Mouse (Mus musculus) thymus, postnatal 10 days (tissue): ENCODE data around the gene Slmap.

ENCODE experiments used
- DNase-seq, 2 experiments: peaks; one replicate each; pipeline ENCODE4 v3.0.0; 2021; ENCODE audit warnings: low spot score in 2 of 2

The Slmap gene

GRCm38 (mm10) chr14:26476391-26476790 lies 58.3 kb downstream of the Slmap start:
- no peak for DNase-seq

GRCm38 (mm10) chr14:26467974-26468373 lies 66.8 kb downstream of the Slmap start:
- DNase-seq = no peak

DNA sequence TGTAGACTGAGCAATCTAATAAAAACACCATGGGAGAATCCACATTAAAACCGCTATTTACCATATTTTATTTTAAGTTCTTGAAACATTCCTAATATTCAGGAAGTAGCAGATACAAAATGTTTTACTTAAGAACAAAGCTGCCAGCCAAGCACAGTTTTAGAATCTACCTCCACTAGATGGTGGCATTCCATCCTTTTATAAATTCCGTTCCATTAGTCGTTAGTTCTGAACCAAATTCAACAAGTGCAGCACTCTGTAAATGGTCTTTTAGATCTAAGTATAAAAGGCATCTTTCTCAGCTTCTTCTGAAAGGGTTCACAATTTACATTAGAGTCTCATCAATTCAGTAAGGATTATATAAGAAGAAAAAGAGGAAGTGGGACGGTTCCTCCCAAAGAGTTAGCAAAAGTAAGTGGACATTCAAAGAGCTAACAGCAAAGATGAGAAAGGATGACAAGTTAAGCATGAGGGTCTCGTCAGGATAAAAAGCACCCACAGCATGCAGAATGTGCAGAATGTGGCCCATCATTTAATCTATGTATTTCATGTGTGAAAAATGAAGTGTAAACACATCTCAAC lies 68.1 kb downstream of the Slmap start:
- no peak for DNase-seq

GRCm38 (mm10) chr14:26465898-26466297 lies 68.8 kb downstream of the Slmap start:
- no peak for DNase-seq

GRCm38 (mm10) chr14:26459516-26459915 lies 75.2 kb downstream of the Slmap start:
- peak in 1 of 2 experiments; percentile 5 for DNase-seq

DNA sequence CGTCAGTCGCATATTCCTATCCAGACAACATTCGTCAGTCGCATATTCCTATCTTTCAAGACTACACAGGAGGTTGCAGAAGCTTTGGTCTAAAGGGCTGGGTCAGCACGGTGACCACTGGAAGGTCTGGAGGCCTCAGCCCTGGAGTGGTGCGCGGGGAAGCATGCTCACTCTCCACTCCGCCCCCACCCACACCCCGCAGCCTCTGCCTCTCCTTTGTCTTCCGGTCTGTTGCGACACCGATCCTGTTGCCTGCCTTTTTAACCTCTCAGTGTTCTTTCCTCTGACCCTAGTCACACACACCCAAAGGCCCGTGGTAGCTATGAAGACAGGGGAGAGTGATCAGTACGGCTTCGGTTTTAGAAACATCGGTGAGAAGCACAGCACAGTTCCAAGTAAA lies 79.9 kb downstream of the Slmap start:
- DNase-seq = no peak

DNA sequence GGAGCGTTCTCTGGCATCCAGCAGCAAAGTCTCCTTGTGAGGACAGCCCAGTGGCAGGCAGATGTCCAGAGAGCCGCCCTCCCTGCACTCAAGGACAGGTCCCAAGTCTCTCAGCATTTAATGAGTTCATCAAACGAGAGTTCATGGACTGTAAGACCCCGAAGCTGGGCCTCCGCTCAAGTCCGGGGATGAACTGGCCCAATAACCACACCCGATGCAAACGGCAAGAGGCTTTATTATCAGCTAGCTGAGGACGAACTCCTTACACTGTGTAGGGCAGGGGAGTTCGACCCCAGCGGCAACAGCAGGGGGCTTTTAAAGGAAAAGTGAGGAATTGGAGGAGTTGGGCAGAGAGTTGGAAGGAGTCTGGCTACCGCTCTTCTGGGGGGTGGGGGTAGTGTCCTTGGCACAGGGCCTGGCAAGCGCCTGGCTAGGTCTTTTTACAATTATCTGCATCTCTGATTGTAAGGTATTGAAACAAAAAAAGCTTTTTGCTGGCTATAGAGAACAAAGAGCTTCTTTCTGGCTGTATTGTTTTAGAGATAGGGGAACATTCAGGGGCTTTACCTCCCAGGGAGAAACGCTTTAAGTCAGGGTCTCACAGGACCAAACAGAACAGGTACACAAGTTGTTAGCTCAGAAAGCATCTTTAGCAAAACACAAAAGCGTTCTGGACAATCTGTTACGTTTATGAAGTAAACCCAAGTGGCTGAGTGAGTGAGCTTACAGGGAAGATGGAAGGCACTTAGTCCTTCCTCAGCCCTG lies 84.5 kb downstream of the Slmap start:
- no peak for DNase-seq

DNA sequence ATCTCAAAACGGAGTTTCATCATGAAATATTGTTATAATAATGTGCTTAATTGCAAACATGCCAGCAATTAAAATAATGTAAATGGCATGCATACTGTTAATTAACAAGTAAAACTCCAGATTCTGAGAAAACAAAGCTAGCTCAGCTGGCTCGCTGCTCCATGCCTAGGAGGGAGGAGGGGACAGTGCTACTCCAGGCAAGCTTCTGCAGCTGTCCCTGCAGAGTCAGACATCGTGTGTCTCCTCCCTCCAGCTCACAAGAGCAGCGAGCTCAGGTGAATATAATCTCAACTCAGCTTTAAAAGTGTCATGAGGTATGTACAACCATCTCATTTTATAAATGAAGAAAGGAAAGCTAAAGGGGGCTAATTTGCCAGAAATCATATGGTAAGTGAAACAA lies 86.2 kb downstream of the Slmap start:
- DNase-seq = no peak

DNA sequence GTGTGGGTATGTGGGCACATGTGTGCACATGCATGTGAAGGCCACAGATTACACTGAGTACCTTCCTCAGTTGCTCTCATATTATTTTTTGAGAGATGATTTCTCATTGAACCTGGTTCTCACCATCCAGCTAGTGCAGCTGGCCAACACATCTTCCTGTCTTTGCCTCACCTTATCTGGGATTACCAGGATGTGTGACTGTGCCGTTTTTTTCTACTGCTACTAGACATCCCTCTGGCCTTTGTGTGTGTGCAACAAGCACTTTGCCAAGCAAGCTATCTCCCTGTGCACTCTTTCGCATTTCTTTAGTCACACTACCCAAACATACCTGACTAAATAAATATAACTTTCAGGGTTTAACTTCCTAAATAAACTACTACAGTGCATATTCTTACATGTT lies 87.5 kb downstream of the Slmap start:
- DNase-seq = no peak

GRCm38 (mm10) chr14:26446538-26446937 lies 88.2 kb downstream of the Slmap start:
- DNase-seq = no peak

DNA sequence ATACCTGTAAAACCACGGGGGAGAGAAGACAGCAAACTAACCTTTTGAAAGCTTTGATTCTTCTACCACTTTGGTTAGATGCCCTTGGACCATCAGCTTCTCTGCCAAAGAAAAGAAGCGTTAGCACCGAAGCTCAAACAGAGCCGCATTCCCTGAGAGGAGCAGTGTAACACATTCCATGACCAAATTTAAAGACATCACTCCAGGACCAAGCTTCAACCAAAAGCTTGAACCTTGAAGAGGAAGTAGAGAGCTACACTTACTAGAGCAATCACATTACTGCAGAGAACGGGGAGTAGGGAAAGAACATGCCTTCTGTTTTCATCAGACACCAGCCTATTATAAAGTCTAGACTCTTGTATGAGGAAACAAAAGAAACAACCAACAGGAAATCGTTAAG lies 92.2 kb downstream of the Slmap start:
- no peak for DNase-seq

DNA sequence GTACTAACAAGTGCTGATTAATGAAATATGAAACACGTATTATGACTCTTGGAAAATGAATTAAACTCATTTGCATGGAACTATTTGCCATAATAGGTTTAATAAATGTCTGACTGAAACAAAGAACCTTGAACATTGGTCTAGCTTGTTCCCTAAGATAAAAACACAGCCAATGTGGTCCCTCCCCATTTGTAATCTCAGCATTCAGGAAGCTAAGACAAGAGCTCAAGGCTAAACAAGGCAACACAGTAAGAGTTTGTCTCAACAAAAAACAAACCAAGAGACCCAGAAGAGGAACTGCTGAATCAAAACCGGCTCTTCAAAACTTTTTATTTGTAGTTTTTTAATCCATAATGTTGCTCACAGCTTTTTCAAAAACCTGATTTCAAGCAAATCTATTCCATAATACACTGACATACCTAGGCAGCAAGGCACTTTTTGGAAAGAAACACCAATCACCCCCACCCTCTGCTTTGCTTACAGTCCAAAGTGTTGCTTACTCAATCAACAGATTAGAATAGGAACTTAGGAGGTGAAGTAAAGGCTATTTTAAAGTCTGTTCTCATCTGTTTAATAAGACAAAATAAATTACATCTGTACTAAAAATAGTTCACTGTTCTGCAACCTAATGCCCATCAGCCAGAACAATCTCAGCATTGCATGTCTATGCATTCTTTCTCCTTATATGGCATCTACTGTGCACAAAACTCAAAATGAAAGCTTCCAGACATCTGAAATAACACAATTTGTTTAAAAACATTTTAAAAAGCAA lies 93.5 kb downstream of the Slmap start:
- no peak for DNase-seq

DNA sequence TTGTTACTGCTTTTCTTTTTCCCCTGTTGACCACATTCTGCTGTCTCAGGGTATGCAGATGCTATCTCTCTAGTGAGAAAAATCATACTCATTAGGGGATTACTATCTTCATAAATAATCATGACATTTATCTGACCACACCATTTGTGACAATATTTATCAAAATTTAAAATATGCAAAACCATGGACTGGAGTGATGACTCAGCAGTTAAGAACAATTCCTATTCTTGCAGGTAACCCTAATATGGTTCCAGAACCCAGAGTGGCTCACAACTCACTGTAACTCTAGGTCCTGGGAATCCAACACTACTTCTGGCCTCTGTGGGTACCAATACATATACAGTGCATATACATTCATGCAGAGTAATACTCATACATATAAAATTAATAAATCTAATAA lies 94.7 kb downstream of the Slmap start:
- no peak for DNase-seq

- DNase-seq = no peak
Observed at GRCm38 (mm10) chr14:26437771-26438170, 97.0 kb downstream of the Slmap start.

DNA sequence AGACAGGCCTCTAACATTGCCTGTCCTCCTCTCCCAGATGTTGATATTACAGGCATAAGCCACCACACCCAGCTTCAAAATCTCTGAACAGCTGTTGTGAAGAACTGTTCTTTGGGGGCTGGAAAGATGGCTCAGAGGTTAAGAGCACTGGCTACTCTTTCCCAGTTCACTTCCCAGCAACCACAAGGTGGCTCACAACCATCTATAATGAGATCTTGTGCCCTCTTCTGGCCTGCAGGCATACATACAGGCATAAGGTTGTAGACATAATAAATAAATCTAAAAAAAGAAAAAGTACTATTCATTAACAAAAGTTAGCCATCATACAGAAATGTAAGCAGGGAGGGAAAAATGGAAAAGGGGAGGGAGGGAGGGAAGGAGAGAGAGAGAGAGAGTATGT lies 98.4 kb downstream of the Slmap start:
- no peak for DNase-seq

GRCm38 (mm10) chr14:26432320-26432719 lies 102.4 kb downstream of the Slmap start:
- DNase-seq = no peak

DNA sequence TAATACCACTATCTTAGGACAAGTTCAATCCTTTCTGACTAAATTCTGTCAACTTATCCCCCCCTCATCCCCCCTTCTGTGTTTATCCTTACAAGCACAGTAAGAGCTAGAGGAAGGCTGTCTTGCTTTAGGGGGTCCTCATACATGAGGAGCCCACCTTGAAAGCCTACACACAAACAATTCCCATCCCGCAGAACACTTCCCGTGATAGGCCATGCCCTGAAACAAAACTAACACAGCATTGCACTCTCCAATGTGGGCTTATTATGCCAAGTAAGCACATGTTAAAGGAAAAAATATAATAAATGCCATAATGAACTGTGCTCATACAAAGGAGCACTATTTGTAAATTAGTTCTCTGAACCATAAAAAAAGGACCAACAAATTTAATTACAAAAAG lies 102.8 kb downstream of the Slmap start:
- DNase-seq = no peak

DNA sequence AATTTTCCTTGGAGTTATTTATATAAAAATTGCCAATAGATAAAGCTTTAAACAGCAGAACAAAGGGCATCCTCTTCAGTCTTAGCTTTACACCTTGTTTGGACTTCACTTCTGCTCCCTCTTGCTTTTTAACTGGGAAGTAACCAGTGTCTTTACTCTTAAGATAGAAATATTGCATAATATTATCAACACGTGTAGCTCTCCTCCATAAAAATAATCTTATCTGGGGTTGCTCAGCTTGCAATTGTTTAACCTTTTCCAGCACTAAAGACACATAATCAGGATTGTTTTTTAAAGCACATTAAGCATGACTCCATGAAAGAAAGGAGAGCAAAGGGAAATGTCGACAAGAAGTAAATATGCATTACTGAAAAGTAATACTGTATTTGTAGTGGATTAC lies 114.5 kb downstream of the Slmap start:
- DNase-seq = no peak

DNA sequence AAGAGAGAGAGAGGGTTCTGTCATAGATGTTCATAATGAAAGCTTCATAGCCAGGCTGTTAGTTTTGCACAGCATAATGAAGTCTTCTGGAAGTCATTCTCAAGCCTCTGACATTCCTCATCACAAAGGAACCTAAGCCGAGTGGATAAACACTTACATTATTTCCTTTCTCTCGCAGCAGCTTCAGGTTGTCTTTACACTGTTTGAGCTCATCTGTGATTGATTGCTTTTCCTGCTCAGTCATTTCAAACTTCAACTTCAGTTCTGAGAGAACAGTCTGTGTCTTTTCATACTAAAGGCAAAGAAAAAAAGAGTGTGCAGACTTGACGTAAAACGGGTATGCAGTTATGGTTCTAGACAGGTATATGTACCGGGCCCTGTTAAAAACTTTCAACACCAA lies 116.8 kb downstream of the Slmap start:
- DNase-seq = no peak

DNA sequence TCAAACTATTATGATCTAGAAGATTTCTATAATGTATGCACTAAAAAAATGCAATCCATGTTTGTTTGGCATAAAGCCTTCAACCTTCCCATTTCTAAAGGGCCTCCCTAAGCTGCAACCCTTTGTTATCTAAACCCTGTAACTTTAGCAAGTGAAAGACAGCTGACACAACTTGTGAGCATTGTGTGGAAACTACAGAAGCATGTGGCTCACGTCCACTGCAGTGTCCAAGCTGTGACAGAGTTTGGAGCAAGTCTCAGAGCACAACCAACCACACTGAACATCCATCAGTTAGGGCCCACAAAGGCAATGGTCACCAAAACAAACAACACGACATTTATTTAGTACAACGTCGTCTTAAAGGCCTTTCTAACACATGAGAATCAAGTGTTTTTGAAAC lies 117.6 kb downstream of the Slmap start:
- no peak for DNase-seq

GRCm38 (mm10) chr14:26413581-26413980 lies 121.2 kb downstream of the Slmap start:
- no peak for DNase-seq

- DNase-seq = no peak
Observed at GRCm38 (mm10) chr14:26406746-26407145, 128.0 kb downstream of the Slmap start.
